Mouse (Mus musculus) regulatory T cell (primary cell): ENCODE measurements around the gene Cacna2d4.
"Not testable (repeated sequence)": the region's sequence is repeated elsewhere in the genome, so short reads cannot be mapped to it uniquely, and the experiment has no call there.

Experiments
- in situ Hi-C: fragments of 300-600 bp; cut with MboI, MseI; formaldehyde crosslinking; loops from one replicate; pipeline ENCODE4 v1.15.1; 2025; ENCODE audit warnings: high pct_unique_total_duplicates

Cacna2d4 gene

DNA sequence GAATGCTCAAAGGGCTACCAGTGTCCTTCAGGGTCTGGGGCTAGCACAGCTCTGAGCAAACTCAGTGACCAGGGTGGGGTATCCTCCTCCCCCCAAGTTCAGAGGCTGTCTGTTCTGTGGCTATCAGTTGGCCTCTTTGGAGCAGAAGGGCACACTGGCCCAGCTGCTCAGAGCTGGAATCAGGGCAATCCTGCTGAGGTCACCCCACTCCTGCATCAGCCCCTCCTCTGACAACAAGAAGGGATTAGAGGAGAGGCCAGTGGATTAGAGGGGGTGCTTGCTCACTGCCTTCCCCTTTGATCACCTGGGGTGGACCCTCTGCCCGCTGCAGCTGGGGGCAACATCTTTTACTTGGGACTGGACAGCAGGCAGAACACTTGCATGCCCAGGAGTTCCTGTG is at the start of gene Cacna2d4:
Gene Cacna2d4 (plus strand): TSS at position 286 of the 400 bp plus-strand sequence.
- in situ Hi-C loops: no loop called here

DNA sequence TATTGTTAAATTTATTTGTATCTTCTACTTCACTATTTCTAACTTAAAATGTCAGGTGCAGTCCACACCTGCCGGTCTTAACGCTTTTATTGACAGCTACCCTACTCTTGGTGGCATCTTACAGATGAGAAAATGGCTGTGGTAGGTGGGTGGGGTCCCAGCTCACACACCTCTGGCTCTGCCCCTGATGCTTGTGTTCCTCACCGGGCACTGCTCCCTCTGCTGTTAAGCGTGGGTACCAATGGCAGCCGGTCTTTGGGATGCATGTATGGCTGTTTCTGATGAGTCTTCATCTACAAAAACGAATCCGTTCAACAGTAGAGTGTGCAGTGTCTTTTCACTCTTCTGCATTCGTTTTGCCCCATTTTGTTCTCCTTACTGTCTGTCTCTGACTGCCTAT is 49.7 kb upstream of the Cacna2d4 start:
- in situ Hi-C loops: no loop called here

DNA sequence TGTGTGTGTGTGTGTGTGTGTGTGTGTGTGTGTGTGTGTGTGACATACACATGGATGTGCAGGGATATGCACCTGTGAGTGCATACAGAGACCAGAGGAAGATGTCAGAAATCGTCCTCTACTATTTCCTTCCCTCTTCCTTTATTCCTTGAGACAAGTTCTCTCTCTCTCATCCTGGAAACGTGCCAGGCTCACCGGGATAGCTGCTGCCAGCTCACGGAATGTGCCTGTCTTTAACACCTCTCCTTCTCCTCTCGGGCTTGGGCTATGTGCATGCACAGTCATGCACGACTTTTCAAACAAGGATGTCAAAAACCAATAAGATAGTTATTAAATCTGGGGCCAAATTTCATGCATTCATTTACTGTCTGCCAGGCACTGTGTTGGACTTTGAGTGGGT is 48.7 kb upstream of the Cacna2d4 start:
- in situ Hi-C loops: no loop called here

DNA sequence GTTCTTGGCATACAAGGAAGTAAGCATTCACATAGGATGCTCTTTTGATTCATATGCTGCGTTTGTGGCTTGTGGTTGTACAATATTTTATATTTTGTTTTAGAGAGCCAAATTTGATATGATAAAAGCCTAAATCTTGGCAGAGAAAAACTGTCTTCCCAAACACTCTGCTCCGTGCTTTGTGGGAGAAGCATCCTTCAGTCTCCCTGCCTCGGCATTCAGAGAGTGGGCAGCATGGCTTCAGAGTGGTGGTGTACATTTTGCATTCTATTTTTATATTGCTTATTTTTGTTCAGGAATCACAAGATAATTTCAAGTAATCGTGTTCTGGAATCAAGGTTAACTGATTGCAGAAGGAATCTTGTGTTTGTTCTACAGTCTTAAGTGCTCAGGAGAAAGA is 44.8 kb upstream of the Cacna2d4 start:
- in situ Hi-C loops: no loop called here

DNA sequence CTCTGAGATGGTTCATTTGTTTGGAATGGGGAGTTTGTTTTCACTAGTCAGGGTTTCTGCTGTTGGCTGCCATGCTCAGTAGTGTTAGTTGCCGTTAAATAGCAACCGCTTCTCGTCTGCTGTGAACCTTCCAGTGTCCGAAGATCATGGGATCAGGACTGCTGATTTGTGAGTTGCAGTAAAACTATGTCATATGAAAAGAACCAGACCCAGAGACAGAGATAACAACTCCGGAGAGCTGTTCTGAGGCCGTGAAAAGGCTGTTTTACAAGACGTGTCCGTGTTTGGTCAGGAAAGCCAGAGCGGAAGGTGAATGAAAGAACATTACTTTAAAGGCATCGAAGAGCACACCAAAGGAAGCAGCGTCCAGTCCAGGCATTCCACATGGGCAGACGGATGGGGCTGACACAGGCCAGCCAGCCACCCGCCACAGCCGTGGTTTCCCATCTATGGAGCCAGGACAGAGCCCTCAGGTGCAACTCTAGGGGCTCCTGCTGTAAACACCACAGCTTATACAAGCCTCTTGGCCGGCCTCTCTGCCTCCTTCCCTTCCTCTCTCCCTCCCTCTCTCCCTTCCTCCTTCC is 42.7 kb upstream of the Cacna2d4 start:
- in situ Hi-C loops: no loop called here

DNA sequence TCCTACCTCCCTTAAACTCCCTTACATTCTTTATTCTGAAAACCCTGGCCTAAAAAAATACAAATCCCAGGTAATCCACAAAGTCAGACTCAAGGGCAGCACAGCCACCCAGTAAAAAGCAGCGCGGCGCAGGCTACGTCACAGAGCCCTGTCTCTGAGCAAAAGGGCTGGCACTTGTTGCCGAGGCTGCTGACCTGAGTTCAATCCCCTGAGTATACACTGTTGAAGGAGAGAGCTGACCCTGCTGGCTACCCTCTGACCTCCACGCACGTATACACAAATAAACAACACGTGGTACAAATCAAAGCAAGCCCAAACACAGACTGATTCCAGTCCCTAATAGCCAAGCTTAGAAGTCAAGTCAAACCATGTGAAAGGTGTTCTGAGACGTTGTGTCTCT is 42.2 kb upstream of the Cacna2d4 start:
- in situ Hi-C loops: no loop called here

DNA sequence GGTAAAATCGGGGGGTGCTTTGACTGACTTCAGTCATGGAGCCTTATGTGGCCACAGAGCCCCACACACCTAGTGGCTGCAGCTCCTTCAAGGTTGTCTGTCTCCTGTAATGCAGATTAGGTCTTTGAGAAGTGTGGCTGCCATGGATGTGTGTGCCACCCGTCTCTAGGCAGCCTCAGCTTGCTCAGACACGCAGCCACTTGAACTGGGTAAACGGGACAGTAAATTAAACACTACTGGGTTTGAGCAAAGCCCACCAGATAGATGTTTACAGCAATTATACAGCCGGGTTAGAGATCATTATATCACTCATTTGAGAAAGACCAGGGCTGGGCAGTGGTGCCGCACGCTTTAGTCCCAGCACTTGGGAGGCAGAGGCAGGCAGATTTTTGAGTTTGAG is 41.7 kb upstream of the Cacna2d4 start:
- in situ Hi-C loops: no loop called here

DNA sequence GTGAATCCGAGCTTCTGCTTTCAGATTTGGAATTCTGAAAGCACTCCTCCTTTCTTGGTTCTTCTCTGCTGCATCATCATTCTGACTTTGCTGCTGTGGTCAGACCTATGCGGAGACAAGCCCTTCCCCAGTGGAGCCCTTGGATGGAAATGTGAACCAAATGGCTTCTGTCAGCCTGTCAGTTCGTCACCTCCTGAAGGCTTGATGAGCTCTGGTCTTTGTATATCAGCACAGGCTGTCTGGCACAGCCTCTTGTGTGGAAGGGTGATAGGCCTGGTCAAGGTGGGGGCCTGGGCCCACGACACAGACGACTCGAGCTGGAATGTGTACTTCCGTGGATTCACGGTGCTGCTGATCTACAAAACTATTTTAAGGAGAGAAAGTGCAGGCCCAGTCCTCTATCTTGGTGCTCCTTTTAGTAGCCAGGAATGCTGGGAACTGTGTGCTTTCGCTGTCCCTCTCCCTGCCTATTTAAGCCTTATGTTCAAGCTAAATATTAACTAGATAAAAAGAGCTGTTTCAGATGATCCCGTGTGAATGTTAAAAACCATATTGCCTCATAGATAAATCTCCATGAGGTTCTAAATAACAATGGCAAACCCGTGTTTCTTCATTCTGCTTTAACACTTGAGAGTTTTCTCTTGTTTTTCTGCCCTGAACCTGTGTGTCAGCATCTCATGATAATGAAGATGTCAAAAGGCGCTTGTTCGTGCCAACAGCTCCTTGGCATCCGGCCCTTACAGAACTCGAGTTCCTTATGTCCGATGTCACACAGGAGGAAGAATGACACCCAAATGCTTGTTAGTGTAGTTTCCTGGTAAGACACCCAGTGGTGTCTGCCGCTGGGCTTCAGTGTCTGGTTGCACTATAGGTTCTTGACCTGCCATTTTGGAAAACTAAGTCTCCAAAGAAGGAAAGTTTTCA is 39.7 kb upstream of the Cacna2d4 start, which contains the start of gene Cacna1c:
Gene Cacna1c (minus strand): TSS at position 37 of the 924 bp plus-strand sequence.
- in situ Hi-C loops: no loop called here

DNA sequence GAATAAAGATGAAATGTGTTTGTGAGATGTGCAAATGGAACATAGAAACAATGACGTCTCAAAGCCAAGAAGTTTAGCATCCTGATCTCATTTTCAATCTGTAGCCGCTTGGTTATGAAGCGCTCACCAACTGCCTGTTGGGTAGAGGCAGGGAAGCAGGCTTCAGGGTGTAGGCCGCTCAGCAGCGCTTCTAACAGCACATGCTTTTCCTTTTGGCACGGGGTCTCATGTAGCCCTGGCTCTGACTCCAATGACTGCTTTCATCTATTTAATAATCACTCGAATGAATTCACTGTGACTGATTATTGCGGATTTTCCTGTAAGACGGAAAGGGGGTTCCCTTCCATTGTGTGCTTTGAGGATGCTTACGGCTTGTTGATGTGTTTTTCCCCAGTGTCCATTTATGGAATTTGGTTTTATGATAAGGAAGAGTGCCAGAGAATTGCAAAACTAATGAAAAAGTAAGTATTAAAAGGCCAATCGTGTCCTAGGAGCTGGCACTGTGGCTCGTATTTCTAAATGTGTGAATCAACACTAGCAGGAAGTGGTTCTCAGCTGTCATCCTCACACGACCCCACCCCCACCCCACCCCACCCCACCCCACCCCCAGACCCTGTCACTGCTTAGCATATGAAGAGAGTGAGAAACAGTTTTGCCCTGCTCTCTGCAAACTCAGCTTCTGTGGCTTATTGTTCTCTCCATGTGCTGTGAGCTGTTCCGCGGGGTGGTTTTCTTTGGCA is 37.6 kb upstream of the Cacna2d4 start:
- in situ Hi-C loops: no loop called here

DNA sequence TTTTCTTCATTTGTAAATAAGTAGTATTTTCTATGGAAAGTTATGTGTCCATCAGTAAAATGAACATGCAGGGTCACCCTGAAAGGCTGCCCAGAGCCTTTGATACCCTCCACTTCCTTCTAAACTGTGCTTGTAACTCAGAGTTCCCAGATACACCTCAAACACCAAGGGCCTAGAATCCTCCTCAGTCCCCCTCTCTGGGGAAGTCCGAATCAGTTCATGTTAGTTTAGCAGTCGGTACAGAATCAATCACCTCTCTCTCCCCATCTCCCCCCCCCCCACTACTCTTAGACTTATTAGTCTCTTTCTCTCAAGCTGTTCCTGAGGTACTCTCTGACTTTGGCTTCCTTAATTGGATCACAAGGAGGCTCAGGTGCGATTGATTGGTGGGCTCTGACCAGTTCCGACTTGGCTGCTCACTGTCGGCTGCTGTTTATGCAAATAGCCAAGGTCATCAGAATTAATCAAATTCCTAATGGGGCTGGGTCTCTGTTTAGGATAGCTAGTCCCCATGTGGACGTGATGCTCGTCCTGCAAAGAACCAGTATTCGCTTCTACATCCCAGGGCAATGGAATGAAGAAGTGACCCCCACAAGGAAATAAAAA is 36.9 kb upstream of the Cacna2d4 start:
- in situ Hi-C loops: no loop called here

DNA sequence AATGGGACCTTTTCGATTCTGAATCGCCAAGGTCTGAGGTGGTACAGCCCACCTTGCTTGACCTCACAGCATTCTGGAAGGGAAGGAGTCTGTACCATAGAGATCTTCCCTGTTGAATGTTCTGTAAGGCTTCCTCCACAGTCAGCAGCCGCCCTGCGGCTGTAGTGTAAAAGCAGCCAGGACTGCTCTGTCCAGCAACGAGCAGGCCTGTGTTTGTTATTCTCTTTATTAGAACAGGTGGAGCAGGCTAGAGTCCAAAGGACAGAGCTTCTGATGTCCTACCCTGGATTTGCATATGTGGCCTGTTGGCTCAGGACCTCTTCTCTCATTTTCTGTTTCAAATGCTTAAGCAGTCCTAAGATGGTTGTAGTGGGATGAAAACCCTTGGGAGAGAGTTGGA is 36.0 kb upstream of the Cacna2d4 start:
- in situ Hi-C loops: no loop called here

DNA sequence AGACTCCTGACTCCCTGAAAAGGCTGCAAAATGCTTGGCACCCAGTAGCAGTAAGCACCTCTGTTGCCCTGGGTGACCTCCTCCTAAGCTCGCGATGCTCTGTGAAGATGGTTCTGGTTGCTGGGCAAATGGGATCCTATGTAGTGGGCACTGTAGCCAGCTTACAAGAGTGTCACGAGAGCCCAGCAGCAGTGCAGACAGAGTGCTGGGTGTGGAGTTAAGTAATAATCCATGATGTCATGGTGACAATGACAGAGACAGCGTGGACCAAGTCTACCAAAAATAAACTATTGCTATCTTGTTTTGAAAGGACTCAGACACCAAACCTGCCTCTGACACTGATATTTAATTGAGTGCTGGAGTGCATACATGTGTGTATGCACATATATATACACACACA is 34.8 kb upstream of the Cacna2d4 start:
- in situ Hi-C loops: no loop called here

DNA sequence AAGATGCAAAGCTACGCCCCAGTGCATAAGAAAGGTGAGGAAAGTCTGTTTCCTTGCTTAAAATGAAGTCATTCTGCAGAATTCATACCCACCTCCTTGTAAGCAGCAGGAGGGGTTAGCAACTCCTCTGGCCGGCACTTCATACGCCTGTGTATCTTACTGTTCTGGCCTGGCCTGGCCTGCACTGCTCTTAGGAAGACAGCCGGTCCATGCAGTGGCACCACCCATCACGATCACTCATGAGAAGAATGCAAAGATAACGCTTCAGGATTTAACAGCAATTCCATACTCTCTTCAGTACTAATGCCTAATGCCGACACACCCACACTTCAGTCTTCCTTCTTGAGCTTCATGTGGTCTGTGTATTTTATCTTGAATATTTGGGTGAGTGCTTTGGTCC is 32.0 kb upstream of the Cacna2d4 start:
- in situ Hi-C loops: no loop called here

DNA sequence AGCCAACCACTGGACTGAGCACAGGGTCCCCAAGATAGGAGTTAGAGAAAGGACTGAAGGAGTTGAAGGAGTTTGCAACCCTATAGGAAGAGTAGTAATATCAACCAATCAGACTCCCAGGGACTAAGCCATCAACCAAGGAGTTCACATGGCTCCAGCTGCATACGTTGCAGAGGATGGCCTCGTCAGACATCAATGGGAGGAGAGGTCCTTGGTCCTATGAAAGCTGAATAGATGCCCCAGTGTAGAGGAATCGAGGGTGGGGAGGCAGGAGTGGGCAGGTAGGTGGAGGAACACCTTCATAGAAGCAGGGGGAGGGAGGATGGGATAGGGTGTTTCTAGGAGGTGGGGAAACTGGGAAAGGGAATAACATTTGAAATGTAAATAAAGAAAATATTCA is 31.4 kb upstream of the Cacna2d4 start:
- in situ Hi-C loops: no loop called here

DNA sequence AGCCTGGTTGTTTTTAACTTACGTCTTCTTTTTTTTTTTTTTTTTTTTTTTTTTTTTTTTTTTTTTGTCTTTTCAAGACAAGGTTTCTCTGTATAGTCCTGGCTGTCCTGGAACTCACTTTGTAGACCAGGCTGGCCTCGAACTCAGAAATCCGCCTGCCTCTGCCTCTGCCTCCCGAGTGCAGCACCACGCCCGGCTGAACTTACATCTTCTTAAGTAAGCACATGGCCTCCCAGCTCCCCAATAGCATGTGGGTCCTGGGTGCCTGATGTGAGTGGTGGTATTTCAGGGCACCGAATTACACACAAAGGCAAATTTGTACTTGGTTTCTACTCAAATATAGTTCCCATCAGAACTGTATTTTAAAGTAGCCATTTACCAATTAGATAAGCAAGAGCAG is 30.3 kb upstream of the Cacna2d4 start:
- in situ Hi-C loops: not testable (repeated sequence)

DNA sequence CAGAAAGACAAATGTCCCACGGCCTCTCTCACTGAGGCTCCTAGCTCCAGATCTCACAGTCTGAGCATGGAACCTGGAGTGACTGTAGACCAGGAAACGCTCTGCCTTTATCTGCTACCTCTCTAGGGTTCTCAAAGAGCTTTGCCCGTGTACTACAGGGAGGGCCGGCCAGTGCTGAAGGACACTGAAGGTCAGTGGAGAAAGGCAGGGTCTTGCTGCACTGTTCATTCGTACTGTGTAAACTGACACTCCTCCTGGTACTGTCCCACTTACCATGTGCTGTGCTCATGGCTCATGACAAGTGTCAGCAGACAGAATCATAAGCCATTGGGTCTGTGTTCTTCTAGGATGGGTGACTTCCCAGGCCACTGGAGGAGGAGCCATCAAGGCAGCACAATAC is 23.0 kb upstream of the Cacna2d4 start:
- in situ Hi-C loops: no loop called here

DNA sequence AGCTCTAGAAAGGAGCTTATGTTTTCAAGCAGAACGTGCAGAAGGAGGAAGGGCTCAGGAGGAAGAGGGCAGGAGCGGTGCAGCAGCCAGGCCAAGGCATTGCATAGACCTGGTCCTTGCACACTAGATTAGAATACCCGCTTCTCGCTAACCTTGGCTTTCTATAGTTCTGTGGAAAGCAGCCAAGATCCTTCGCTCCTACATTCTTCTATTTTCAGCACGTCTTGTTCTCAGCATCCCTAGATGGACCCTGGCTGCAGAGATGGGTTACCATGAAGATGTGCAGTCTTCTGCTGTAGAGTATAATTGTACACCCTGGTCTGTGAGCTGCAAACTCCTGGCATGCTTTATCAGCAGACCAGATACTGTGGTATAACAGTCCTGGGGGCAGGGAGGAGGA is 22.1 kb upstream of the Cacna2d4 start:
- in situ Hi-C loops: no loop called here

DNA sequence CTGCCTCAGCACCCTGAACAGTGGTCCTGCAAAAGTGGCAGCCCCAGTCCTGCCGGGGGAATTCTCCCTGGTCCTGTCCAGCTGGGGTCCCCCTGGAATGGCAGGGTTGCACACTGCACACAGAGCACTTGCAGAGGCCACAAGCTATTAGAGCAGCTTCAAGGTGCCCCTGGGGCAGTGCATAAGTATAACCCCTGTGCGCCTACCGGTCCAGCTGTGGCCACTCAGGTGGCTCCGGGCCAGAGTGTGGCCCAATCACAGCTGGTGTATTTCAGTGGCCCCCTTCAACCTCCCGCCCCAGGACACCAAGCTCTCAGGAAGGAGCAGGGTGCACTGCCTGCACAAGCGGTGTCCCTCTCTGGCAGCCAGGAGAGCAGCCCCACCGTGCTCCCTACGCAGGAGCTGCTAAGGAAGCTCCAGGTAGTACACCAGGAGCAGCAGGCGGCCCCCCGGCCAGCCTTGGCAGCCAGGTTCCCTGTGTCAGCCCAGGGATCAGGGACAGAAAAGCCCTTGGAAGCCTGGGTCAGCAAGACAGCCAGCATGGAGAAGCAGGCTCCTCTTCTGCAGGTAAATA is 21.2 kb upstream of the Cacna2d4 start:
- in situ Hi-C loops: no loop called here

DNA sequence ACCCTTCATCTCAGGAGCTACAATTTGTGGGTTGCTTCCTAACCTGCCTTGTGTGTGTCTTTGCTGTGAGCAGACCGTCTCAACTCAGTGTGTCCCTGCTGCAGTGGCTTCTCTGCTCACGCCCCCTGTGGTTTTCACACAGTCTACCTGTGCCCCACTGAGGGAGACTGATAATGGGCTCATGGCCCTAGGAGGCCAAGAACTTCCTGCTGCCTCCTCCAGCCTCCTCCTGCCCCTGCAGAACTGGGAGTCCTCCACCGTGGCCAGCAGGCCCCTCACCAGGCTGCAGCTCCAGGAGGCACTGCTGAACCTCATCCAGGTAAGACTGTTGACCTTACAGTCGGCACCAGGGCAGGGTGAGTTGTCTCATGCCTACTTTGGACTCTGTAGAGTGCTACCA is 18.7 kb upstream of the Cacna2d4 start:
- in situ Hi-C loops: no loop called here

DNA sequence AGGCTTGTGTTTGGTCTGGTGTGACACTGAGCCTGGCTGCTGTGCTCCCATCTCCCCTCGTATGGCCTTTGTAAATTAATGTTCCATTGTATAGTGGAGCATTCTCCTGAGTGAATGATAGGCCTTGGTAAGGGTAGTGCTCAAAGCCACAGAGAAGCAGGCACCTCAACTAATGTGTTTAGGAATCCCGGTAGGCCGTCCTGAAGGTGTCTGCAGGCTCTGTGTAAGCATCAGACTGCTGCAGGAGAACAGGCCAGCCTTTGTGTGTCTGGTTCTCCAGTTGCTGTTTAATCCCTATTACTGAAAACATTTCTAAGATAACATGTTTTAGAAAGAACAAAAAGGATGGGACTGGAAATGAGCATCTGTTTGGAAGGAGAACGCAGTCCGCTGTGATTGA is 17.7 kb upstream of the Cacna2d4 start:
- in situ Hi-C loops: no loop called here

DNA sequence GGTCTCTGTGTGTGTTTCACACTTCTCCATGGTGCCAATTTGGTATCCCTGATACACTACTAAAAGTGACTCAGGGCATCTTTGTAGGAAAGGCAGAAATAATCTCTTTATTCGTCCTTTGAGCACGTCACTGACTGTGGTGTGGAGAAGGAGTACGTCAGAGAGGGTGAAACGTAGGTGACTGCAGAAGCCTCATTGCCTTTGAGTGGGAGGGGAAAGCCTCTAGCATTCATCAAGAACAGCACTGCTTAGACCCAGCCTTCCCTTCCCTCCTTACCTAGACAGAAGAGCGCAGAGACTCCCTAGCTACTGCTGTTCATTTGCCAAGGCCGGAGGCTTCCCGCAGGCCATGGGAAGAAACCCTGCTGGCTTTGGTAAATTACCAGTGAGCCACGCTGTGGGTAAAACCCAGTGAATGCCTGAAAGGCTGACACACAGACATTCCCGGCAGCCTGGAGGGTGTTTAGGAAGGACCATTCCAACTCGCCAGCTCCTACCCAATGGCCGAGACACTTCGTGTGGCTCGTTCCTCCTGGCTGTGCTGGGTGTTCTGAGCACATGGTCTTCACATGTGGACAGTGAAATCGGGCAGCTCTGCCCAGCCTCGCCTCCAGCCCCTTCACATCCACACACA is 17.0 kb upstream of the Cacna2d4 start:
- in situ Hi-C loops: no loop called here
